Mouse (Mus musculus) limb, embryonic 15.5 days (tissue): ENCODE measurements around the gene Emsy. TPM values are rescaled to one million over a fixed set of nuclear protein-coding genes. Genes with fewer than 3 reads are reported as not detected.

Source experiments
- ATAC-seq: fragments of 200-750 bp; cut with Nextera tagmentation; 2 replicates; pipeline ENCODE4 v1.8.0; 2017; ENCODE audit warnings: low read depth, moderate TSS enrichment; ENCODE audit not compliant: insufficient number of reproducible peaks, low FRiP score, low TSS enrichment
- H3K27ac ChIP-seq: fragments of 300-500 bp; sonication (generic); 2 replicates; pipeline ENCODE4 v1.5.1; 2015; ENCODE audit warnings: moderate library complexity, mild to moderate bottlenecking, inconsistent platforms
- H3K27me3 ChIP-seq: fragments of 300-500 bp; sonication (generic); 2 replicates; pipeline ENCODE4 v1.6.1; 2015; ENCODE audit warnings: inconsistent platforms
- H3K36me3 ChIP-seq: fragments of 300-500 bp; sonication (generic); 2 replicates; pipeline ENCODE4 v1.6.1; 2015; ENCODE audit warnings: inconsistent platforms
- H3K4me1 ChIP-seq: fragments of 300-500 bp; sonication (generic); 2 replicates; pipeline ENCODE4 v1.6.1; 2015; ENCODE audit warnings: inconsistent platforms
- H3K4me2 ChIP-seq: fragments of 300-500 bp; sonication (generic); 2 replicates; pipeline ENCODE4 v1.6.1; 2015; ENCODE audit warnings: mild to moderate bottlenecking, inconsistent platforms
- H3K4me3 ChIP-seq: fragments of 300-500 bp; sonication (generic); 2 replicates; pipeline ENCODE4 v1.5.1; 2015; ENCODE audit warnings: mild to moderate bottlenecking, inconsistent platforms
- H3K9ac ChIP-seq: fragments of 300-500 bp; sonication (generic); 2 replicates; pipeline ENCODE4 v1.6.1; 2015; ENCODE audit warnings: inconsistent platforms
- H3K9me3 ChIP-seq: fragments of 300-500 bp; sonication (generic); 2 replicates; pipeline ENCODE4 v1.6.1; 2016; ENCODE audit warnings: inconsistent platforms
- WGBS: fragments of 180-500 bp; shearing (Covaris S2); methylation state at CpG from one replicate; pipeline ENCODE4 v1.1.7; 2015; 5-methylcytosine and 5-hydroxymethylcytosine counted together
- polyA plus RNA-seq: library from polyadenylated mRNA; unstranded; fragments of >200 nt; fragmentation: Nextera tagmentation; extraction: Ambion mirVana; gene quantifications from 2 replicates; pipeline ENCODE4 v1.2.1, GENCODE M21; 2015

The Emsy gene
- polyA plus RNA-seq, 1 experiment from 2014 or later = 23.8 TPM

GRCm38 (mm10) chr7:98665166-98665565 lies 8.6 kb upstream of the Emsy start:
- Histone ChIP-seq H3K27me3 (no peaks in the 10 kb centered on the region), H3K27ac (no peak overlapping the region), H3K4me3 (no peak overlapping the region), H3K36me3 (no peaks in the 10 kb centered on the region), H3K9ac (no peak overlapping the region), H3K4me2 (no peak overlapping the region), H3K4me1 (peaks cover 13% of the 10 kb centered on the region), H3K9me3 (no peaks in the 10 kb centered on the region)
- WGBS = 36% methylated on average over 5 of the region's 5 CpGs
- ATAC-seq = no peak

DNA sequence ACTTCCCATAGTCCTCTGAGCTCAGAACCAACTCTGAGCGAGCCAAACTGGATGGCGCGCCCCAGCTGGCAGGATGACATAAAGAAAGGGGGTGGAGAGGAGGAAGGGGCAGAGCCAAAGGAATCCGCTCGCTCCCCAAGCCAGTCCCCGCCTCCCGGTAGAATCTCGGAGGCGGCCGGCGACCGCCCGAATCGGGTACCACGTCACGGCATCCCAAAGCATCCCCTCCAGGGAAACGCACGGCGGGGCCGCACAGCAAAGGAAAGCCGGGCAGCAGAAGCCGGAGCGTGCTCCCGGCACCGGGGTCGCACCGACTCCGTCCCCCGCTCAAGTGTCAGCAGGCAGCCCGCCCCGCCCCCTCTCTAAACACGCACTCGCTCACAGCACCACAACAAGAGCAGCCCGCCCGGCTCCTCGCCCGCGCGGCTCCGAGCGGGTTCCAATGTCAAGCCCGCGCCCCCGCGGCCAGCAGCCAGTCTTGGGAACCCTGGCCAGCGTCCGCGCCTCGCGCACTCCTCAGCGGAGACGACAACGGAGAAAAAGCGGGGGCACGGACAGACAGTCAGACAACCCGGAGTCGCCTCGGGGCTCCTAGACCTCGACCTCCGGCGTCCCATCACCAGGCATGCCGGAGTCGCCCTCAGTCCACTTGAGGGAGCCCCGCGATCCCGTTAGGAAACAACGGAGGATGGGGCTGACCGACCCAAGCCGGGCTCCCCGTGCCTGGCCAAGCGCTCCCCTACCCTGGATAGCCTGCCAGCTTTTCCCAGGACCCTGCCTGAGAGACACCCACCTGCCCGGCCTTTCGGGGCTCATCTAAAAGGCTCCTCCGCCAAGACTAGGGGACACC lies 677 bp downstream of the Emsy start:
- Histone ChIP-seq H3K4me2 (peak overlapping the region; percentile 63), H3K4me3 (peak overlapping the region; percentile 99), H3K27ac (peak overlapping the region; percentile 97), H3K9ac (peak overlapping the region; percentile 73), H3K36me3 (peaks cover 15% of the 10 kb centered on the region), H3K27me3 (no peaks in the 10 kb centered on the region), H3K4me1 (peaks cover 5% of the 10 kb centered on the region), H3K9me3 (no peaks in the 10 kb centered on the region)
- ATAC-seq = peak; percentile 77
- 0% methylated on average over 73 of the region's 74 CpGs for WGBS

DNA sequence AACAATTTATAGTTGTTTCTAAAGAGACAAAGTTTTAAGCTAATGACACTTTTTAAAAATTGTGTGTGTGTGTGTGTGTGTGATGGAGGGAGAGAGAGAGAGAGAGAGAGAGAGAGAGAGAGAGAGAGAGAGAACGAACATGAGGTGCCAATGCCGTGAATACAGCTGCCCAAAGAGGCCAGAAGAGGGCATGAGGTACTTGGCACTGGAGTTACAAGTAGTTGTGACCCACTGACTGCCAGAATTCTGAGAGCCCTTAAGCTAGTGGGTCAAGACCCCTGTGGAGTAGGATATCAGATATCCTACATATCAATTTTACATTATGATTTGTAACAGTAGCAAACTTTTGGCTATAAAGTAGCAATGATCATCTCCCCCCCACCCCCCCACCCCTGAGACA lies 4.9 kb downstream of the Emsy start:
- ATAC-seq = no peak
- Histone ChIP-seq H3K4me3 (no peak overlapping the region), H3K27me3 (no peaks in the 10 kb centered on the region), H3K9me3 (no peaks in the 10 kb centered on the region), H3K4me2 (no peak overlapping the region), H3K27ac (no peak overlapping the region), H3K36me3 (peaks cover 30% of the 10 kb centered on the region), H3K4me1 (peaks cover 5% of the 10 kb centered on the region), H3K9ac (no peak overlapping the region)
- WGBS = 89% methylated on average over 2 of the region's 2 CpGs

- Histone ChIP-seq H3K27ac (no peak overlapping the region), H3K36me3 (peaks cover 39% of the 10 kb centered on the region), H3K9me3 (no peaks in the 10 kb centered on the region), H3K4me2 (no peak overlapping the region), H3K27me3 (no peaks in the 10 kb centered on the region), H3K4me3 (no peak overlapping the region), H3K4me1 (no peaks in the 10 kb centered on the region), H3K9ac (no peak overlapping the region)
- WGBS = 0% methylated on average over 1 of the region's 1 CpGs
- ATAC-seq = no peak
These were observed 12.3 kb downstream of the Emsy start for GRCm38 (mm10) chr7:98644238-98644637.

- no peak for ATAC-seq
- no peaks in the 10 kb centered on the region for H3K4me1 ChIP-seq
- H3K9ac ChIP-seq = no peak overlapping the region
- H3K4me3 ChIP-seq = no peak overlapping the region
- no peaks in the 10 kb centered on the region for H3K9me3 ChIP-seq
- no peaks in the 10 kb centered on the region for H3K27me3 ChIP-seq
- no peak overlapping the region for H3K27ac ChIP-seq
- 90% methylated on average over 2 of the region's 2 CpGs for WGBS
- H3K36me3 ChIP-seq = peaks cover 43% of the 10 kb centered on the region
- H3K4me2 ChIP-seq = no peak overlapping the region
These were observed 20.0 kb downstream of the Emsy start for GRCm38 (mm10) chr7:98636607-98637006.

- no peak overlapping the region for H3K9ac ChIP-seq
- no peak overlapping the region for H3K4me2 ChIP-seq
- H3K27ac ChIP-seq = no peak overlapping the region
- no peak overlapping the region for H3K4me3 ChIP-seq
- ATAC-seq = no peak
- H3K9me3 ChIP-seq = no peaks in the 10 kb centered on the region
- no peaks in the 10 kb centered on the region for H3K27me3 ChIP-seq
- H3K4me1 ChIP-seq = no peaks in the 10 kb centered on the region
- H3K36me3 ChIP-seq = peaks cover 37% of the 10 kb centered on the region
- WGBS = 48% methylated on average over 3 of the region's 3 CpGs
These were observed 23.6 kb downstream of the Emsy start for GRCm38 (mm10) chr7:98633032-98633431.

- Histone ChIP-seq H3K27me3 (no peaks in the 10 kb centered on the region), H3K9ac (no peak overlapping the region), H3K4me1 (no peaks in the 10 kb centered on the region), H3K4me3 (no peak overlapping the region), H3K9me3 (no peaks in the 10 kb centered on the region), H3K4me2 (no peak overlapping the region), H3K36me3 (peaks cover 28% of the 10 kb centered on the region), H3K27ac (no peak overlapping the region)
- WGBS = 93% methylated on average over 7 of the region's 7 CpGs
- no peak for ATAC-seq
These were observed 26.6 kb downstream of the Emsy start for GRCm38 (mm10) chr7:98629947-98630346.

DNA sequence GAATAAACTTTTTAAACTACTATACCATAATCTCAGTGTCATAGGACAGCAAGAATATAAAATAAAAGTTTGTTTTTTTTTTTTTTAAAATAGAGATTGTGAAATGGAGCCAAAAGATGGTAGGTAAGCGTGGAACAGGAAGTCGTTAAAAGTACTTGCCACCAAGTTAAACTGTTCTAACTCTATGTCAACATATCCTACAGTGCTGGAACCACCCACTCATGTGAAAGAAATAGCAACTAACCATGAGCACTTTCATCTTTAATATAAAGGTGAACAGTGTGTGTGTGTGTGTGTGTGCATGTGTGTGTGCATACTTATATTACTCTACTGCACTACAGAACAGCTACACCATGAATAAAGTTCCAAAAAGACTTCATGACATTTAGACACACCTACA lies 38.8 kb downstream of the Emsy start:
- Histone ChIP-seq H3K27me3 (no peaks in the 10 kb centered on the region), H3K36me3 (peaks cover 35% of the 10 kb centered on the region), H3K4me3 (no peak overlapping the region), H3K27ac (no peak overlapping the region), H3K9ac (no peak overlapping the region), H3K4me1 (no peaks in the 10 kb centered on the region), H3K9me3 (no peaks in the 10 kb centered on the region), H3K4me2 (no peak overlapping the region)
- ATAC-seq = no peak
- WGBS = 72% methylated on average over 2 of the region's 2 CpGs

DNA sequence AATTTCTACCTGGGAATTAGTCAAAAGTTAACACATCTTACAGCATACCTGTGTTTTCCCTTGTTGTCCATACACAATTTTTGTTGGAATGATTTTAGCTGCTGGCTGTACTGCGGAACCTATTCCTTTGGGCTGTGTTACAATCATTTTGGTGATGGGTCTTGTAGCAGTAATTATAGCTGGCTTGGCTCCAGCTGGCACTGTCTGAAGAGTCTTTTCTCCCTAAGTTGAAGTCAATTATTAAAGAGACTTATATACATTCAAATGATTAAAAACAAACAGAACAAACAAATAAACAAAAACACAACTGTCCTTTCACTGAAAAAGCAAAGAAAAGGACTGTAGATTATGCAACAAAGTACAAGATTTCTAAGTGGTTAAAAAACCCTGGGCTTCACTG lies 43.6 kb downstream of the Emsy start:
- H3K9ac ChIP-seq = no peak overlapping the region
- H3K4me3 ChIP-seq = no peak overlapping the region
- peaks cover 29% of the 10 kb centered on the region for H3K36me3 ChIP-seq
- WGBS = 83% methylated on average over 1 of the region's 1 CpGs
- no peaks in the 10 kb centered on the region for H3K4me1 ChIP-seq
- H3K9me3 ChIP-seq = no peaks in the 10 kb centered on the region
- ATAC-seq = no peak
- H3K27me3 ChIP-seq = no peaks in the 10 kb centered on the region
- H3K27ac ChIP-seq = no peak overlapping the region
- no peak overlapping the region for H3K4me2 ChIP-seq

DNA sequence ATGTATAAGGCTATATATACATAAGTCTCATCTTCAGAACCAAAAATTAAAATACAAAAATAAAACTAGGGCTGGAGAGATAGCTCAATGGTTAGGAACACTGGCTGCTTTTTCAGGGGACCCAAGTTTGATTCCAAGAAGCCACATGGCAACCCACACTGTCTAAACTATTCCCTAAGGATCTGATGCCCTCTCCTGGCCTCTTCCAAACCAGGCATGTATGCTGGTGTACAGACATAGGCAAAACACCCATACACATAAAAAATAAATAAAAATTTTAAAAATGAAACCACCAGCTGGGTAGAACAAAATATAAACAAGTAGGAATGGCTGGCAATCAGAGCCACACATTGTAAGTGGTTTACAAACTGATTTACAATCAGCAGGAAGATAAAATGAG lies 48.1 kb downstream of the Emsy start:
- no peak for ATAC-seq
- no peak overlapping the region for H3K27ac ChIP-seq
- no peak overlapping the region for H3K4me2 ChIP-seq
- H3K36me3 ChIP-seq = peaks cover 12% of the 10 kb centered on the region
- no peak overlapping the region for H3K4me3 ChIP-seq
- no peak overlapping the region for H3K9ac ChIP-seq
- H3K9me3 ChIP-seq = no peaks in the 10 kb centered on the region
- H3K4me1 ChIP-seq = no peaks in the 10 kb centered on the region
- no peaks in the 10 kb centered on the region for H3K27me3 ChIP-seq

DNA sequence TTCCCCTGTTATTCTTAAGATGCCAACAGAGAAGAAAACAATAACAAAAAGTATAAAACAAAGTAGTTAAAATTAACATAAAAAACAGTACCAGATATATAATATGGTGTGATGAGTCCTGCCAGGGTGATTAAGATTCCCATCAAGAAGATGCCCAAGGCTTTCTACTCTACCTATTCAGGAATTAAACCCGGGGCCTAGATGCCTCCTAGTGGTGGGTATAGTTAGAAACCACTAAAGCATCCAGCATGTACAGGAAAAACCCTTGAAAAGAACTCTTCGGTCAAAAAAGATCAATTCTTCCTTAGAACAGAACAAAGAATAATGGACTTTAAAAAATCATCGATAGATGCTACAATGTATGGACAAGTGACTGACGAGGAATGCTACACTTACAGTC lies 49.4 kb downstream of the Emsy start:
- 81% methylated on average over 4 of the region's 4 CpGs for WGBS

DNA sequence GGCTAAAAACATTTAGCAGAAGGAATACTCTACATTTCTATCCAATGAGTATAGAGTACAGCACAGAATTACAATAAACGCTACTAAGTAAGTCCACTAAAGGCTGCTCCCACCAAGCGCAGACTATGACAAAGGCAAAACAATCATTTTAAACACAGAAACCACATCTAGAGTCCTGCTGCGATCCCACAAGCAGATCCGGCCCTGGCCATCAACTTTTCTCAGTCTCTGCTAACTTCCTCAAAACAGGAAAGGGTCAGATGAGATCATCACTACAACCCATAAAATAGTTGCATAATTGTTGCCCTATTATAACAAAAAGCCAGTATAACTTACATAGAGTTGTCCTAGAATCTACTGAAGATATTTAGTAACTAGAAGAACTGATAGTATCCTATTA lies 54.9 kb downstream of the Emsy start:
- no peak overlapping the region for H3K9ac ChIP-seq
- ATAC-seq = no peak
- H3K36me3 ChIP-seq = peaks cover 29% of the 10 kb centered on the region
- H3K4me3 ChIP-seq = no peak overlapping the region
- H3K4me2 ChIP-seq = no peak overlapping the region
- 84% methylated on average over 4 of the region's 4 CpGs for WGBS
- H3K27ac ChIP-seq = no peak overlapping the region
- no peaks in the 10 kb centered on the region for H3K9me3 ChIP-seq
- H3K4me1 ChIP-seq = no peaks in the 10 kb centered on the region
- H3K27me3 ChIP-seq = no peaks in the 10 kb centered on the region

More for the DNA sequence above, 49.4 kb downstream of the Emsy start:
- no peaks in the 10 kb centered on the region for H3K4me1 ChIP-seq
- H3K27ac ChIP-seq = no peak overlapping the region
- no peak overlapping the region for H3K4me2 ChIP-seq
- H3K27me3 ChIP-seq = no peaks in the 10 kb centered on the region
- H3K4me3 ChIP-seq = no peak overlapping the region
- ATAC-seq = no peak
- H3K9ac ChIP-seq = no peak overlapping the region
- H3K9me3 ChIP-seq = no peaks in the 10 kb centered on the region
- H3K36me3 ChIP-seq = peaks cover 15% of the 10 kb centered on the region

GRCm38 (mm10) chr7:98597402-98597801 lies 59.2 kb downstream of the Emsy start:
- no peak overlapping the region for H3K27ac ChIP-seq
- H3K9me3 ChIP-seq = no peaks in the 10 kb centered on the region
- WGBS = 80% methylated on average over 8 of the region's 8 CpGs
- no peaks in the 10 kb centered on the region for H3K27me3 ChIP-seq
- H3K9ac ChIP-seq = no peak overlapping the region
- H3K4me1 ChIP-seq = no peaks in the 10 kb centered on the region
- H3K4me3 ChIP-seq = no peak overlapping the region
- ATAC-seq = no peak
- H3K36me3 ChIP-seq = peaks cover 62% of the 10 kb centered on the region
- H3K4me2 ChIP-seq = no peak overlapping the region
